Mouse (Mus musculus): Measurements from ENCODE around the gene Tssk6. TPM values are rescaled to one million over a fixed set of nuclear protein-coding genes. Genes with fewer than 3 reads are reported as not detected.
A peak's percentile ranks its signal among the peaks of the same experiment; 100 is the strongest.
"Not testable (repeated sequence)": the region's sequence is repeated elsewhere in the genome, so short reads cannot be mapped to it uniquely, and the experiment has no call there.

Gene Tssk6
- polyA plus RNA-seq, 1 experiment from 2014 or later: 4.1 TPM

- Histone ChIP-seq H3K27me3 (ENCODE audit: control insufficient read depth, insufficient read depth, low read length) (no peaks in the 10 kb centered on the region), H3K4me2 (ENCODE audit: low read depth) (no peak overlapping the region), H3K27ac (ENCODE audit: low read depth, low read length) (no peak overlapping the region), H3K4me3 (ENCODE audit: low read depth, low read length) (no peak overlapping the region), H3K36me3 (ENCODE audit: control insufficient read depth, insufficient read depth, low read length) (peaks cover 4% of the 10 kb centered on the region; the same call in 1 of the 2 replicates), H3K9me3 (ENCODE audit: control insufficient read depth, low read length) (no peaks in the 10 kb centered on the region), H3K9ac (ENCODE audit: low read length) (no peak overlapping the region), H3K4me1 (ENCODE audit: control insufficient read depth, insufficient read depth, low read length) (peaks cover 2% of the 10 kb centered on the region; the same call in 1 of the 2 replicates)
- DNase-seq (ENCODE audit: low spot score) (peak; percentile 46), ATAC-seq (ENCODE audit: insufficient read depth, low FRiP score, low TSS enrichment) (peak; percentile 35; the same call in 1 of the 2 replicates)
- WGBS: 72% methylated on average over 7 of the region's 7 CpGs
Observed at GRCm38 (mm10) chr8:69936050-69936794, 34.2 kb downstream of the Tssk6 start.

- H3K4me3 ChIP-seq (ENCODE audit: low read depth, low read length): no peak overlapping the region
- DNase-seq (ENCODE audit: low spot score) (no peak), ATAC-seq (ENCODE audit: insufficient read depth, low FRiP score, low TSS enrichment) (no peak)
- no peaks in the 10 kb centered on the region for H3K27me3 ChIP-seq (ENCODE audit: control insufficient read depth, insufficient read depth, low read length)
- H3K9me3 ChIP-seq (ENCODE audit: control insufficient read depth, low read length): no peaks in the 10 kb centered on the region
- WGBS: 88% methylated on average over 3 of the region's 3 CpGs
- peaks cover 4% of the 10 kb centered on the region; the same call in 1 of the 2 replicates for H3K36me3 ChIP-seq (ENCODE audit: control insufficient read depth, insufficient read depth, low read length)
- no peak overlapping the region for H3K27ac ChIP-seq (ENCODE audit: low read depth, low read length)
- peaks cover 2% of the 10 kb centered on the region; the same call in 1 of the 2 replicates for H3K4me1 ChIP-seq (ENCODE audit: control insufficient read depth, insufficient read depth, low read length)
- H3K9ac ChIP-seq (ENCODE audit: low read length): no peak overlapping the region
- H3K4me2 ChIP-seq (ENCODE audit: low read depth): no peak overlapping the region
Observed at GRCm38 (mm10) chr8:69937466-69937865, 35.5 kb downstream of the Tssk6 start.

GRCm38 (mm10) chr8:69938245-69938982, 36.4 kb downstream of the Tssk6 start:
- no peak overlapping the region for H3K27ac ChIP-seq (ENCODE audit: low read depth, low read length)
- no peak overlapping the region for H3K4me2 ChIP-seq (ENCODE audit: low read depth)
- no peak overlapping the region for H3K9ac ChIP-seq (ENCODE audit: low read length)
- ATAC-seq (ENCODE audit: insufficient read depth, low FRiP score, low TSS enrichment): no peak
- no peak overlapping the region for H3K4me3 ChIP-seq (ENCODE audit: low read depth, low read length)
- H3K27me3 ChIP-seq (ENCODE audit: control insufficient read depth, insufficient read depth, low read length): no peaks in the 10 kb centered on the region
- peaks cover 4% of the 10 kb centered on the region; the same call in 1 of the 2 replicates for H3K36me3 ChIP-seq (ENCODE audit: control insufficient read depth, insufficient read depth, low read length)
- H3K9me3 ChIP-seq (ENCODE audit: control insufficient read depth, low read length): no peaks in the 10 kb centered on the region
- peaks cover 2% of the 10 kb centered on the region; the same call in 1 of the 2 replicates for H3K4me1 ChIP-seq (ENCODE audit: control insufficient read depth, insufficient read depth, low read length)
- 87% methylated on average over 6 of the region's 6 CpGs for WGBS
- no peak for DNase-seq (ENCODE audit: low spot score)

- H3K4me1 ChIP-seq (ENCODE audit: control insufficient read depth, insufficient read depth, low read length): peaks cover 2% of the 10 kb centered on the region; the same call in 1 of the 2 replicates
- no peaks in the 10 kb centered on the region for H3K27me3 ChIP-seq (ENCODE audit: control insufficient read depth, insufficient read depth, low read length)
- no peak overlapping the region for H3K9ac ChIP-seq (ENCODE audit: low read length)
- H3K4me2 ChIP-seq (ENCODE audit: low read depth): no peak overlapping the region
- H3K36me3 ChIP-seq (ENCODE audit: control insufficient read depth, insufficient read depth, low read length): peaks cover under 1% of the 10 kb centered on the region; the same call in 1 of the 2 replicates
- no peak overlapping the region for H3K27ac ChIP-seq (ENCODE audit: low read depth, low read length)
- no peak overlapping the region for H3K4me3 ChIP-seq (ENCODE audit: low read depth, low read length)
- no peak for ATAC-seq (ENCODE audit: insufficient read depth, low FRiP score, low TSS enrichment)
- no peaks in the 10 kb centered on the region for H3K9me3 ChIP-seq (ENCODE audit: control insufficient read depth, low read length)
- DNase-seq (ENCODE audit: low spot score): no peak
- WGBS: 48% methylated on average over 3 of the region's 3 CpGs
Observed at GRCm38 (mm10) chr8:69939633-69940032, 37.6 kb downstream of the Tssk6 start.

GRCm38 (mm10) chr8:69940386-69940785, 38.4 kb downstream of the Tssk6 start:
- Histone ChIP-seq H3K27me3 (ENCODE audit: control insufficient read depth, insufficient read depth, low read length) (no peaks in the 10 kb centered on the region), H3K4me2 (ENCODE audit: low read depth) (no peak overlapping the region), H3K4me3 (ENCODE audit: low read depth, low read length) (no peak overlapping the region), H3K9me3 (ENCODE audit: control insufficient read depth, low read length) (no peaks in the 10 kb centered on the region), H3K4me1 (ENCODE audit: control insufficient read depth, insufficient read depth, low read length) (peaks cover 2% of the 10 kb centered on the region; the same call in 1 of the 2 replicates), H3K36me3 (ENCODE audit: control insufficient read depth, insufficient read depth, low read length) (no peaks in the 10 kb centered on the region), H3K27ac (ENCODE audit: low read depth, low read length) (no peak overlapping the region), H3K9ac (ENCODE audit: low read length) (no peak overlapping the region)
- no peak for ATAC-seq (ENCODE audit: insufficient read depth, low FRiP score, low TSS enrichment)
- 98% methylated on average over 2 of the region's 2 CpGs for WGBS
- no peak for DNase-seq (ENCODE audit: low spot score)

GRCm38 (mm10) chr8:69942495-69942894, 40.5 kb downstream of the Tssk6 start:
- H3K9me3 ChIP-seq (ENCODE audit: control insufficient read depth, low read length); H3K4me2 ChIP-seq (ENCODE audit: low read depth); H3K4me1 ChIP-seq (ENCODE audit: control insufficient read depth, insufficient read depth, low read length); H3K27me3 ChIP-seq (ENCODE audit: control insufficient read depth, insufficient read depth, low read length); ATAC-seq (ENCODE audit: insufficient read depth, low FRiP score, low TSS enrichment); H3K36me3 ChIP-seq (ENCODE audit: control insufficient read depth, insufficient read depth, low read length); H3K27ac ChIP-seq (ENCODE audit: low read depth, low read length); H3K4me3 ChIP-seq (ENCODE audit: low read depth, low read length); DNase-seq (ENCODE audit: low spot score); H3K9ac ChIP-seq (ENCODE audit: low read length): not testable (repeated sequence)
- WGBS: 93% methylated on average over 2 of the region's 3 CpGs

- no peaks in the 10 kb centered on the region for H3K27me3 ChIP-seq (ENCODE audit: control insufficient read depth, insufficient read depth, low read length)
- 89% methylated on average over 2 of the region's 2 CpGs for WGBS
- DNase-seq (ENCODE audit: low spot score) (no peak), ATAC-seq (ENCODE audit: insufficient read depth, low FRiP score, low TSS enrichment) (no peak)
- no peak overlapping the region for H3K27ac ChIP-seq (ENCODE audit: low read depth, low read length)
- no peak overlapping the region for H3K9ac ChIP-seq (ENCODE audit: low read length)
- H3K36me3 ChIP-seq (ENCODE audit: control insufficient read depth, insufficient read depth, low read length): no peaks in the 10 kb centered on the region; the same call in 1 of the 2 replicates
- no peaks in the 10 kb centered on the region for H3K9me3 ChIP-seq (ENCODE audit: control insufficient read depth, low read length)
- no peak overlapping the region for H3K4me3 ChIP-seq (ENCODE audit: low read depth, low read length)
- no peak overlapping the region for H3K4me2 ChIP-seq (ENCODE audit: low read depth)
- no peaks in the 10 kb centered on the region for H3K4me1 ChIP-seq (ENCODE audit: control insufficient read depth, insufficient read depth, low read length)
Observed at GRCm38 (mm10) chr8:69950300-69950699, 48.3 kb downstream of the Tssk6 start.
